Mouse (Mus musculus): ENCODE results near the gene Uri1.
A peak's percentile ranks its signal among the peaks of the same experiment; 100 is the strongest.

The Uri1 gene

DNA sequence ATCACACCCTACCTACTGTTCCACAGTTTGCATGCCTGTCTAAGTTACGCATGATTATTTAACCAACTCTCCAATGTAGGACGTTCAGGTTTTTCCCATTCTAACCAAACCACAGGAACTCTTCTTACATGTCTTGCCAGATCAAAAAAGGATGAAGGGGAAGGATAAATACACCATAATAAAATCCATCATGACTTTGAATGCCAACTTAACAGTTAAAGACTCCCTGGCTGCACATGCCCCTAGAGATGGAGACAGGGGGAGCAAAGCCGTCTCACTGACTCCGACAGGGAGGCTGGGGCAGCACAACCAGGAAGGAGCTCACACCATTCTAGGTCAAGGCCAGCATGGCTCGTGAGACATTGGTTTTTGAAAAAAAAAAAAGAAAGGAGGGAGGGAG, 8.0 kb downstream of the Uri1 start:
- no peak for DNase-seq (ENCODE audit: low read depth in 2 of 2, low spot score in 2 of 2)

DNA sequence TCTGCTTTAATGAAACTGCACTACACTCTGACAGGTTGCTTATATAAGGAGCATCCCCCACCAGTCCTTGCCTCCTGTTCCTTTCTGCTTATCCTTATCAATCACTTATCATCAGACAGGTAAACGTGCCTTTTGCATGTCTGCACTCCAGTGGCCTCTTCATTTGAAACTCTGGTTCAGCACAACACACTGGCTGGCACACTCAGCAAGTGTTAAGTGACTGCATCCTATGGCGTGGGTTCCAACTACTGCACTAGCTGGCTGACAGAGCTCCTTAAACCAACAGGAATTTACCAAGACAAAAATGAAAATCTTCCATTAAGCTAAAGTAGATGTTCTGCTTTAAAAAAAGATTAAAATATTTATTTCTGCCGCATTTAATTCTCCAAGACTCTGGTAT, 9.4 kb downstream of the Uri1 start:
- DNase-seq (ENCODE audit: low read depth in 2 of 2, low spot score in 2 of 2), result no peak

DNA sequence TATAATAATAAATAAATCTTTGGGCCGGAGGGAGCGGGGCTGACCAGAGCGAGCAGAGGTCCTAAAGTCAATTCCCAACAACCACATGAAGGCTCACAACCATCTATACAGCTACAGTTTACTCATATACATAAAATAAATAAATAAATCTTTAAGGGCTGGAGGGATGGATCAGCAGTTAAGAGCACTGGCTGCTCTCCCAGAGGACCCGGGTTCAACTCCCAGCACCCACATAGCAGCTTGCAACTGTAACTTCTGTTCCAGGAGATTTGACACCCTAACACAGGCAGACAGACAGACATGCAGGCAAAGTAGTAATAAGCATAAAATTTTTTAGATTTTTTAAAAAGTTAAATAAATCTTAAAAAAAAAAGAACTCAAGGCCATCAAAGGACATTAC, 10.5 kb downstream of the Uri1 start:
- no peak for DNase-seq (ENCODE audit: low read depth in 2 of 2, low spot score in 2 of 2)

DNA sequence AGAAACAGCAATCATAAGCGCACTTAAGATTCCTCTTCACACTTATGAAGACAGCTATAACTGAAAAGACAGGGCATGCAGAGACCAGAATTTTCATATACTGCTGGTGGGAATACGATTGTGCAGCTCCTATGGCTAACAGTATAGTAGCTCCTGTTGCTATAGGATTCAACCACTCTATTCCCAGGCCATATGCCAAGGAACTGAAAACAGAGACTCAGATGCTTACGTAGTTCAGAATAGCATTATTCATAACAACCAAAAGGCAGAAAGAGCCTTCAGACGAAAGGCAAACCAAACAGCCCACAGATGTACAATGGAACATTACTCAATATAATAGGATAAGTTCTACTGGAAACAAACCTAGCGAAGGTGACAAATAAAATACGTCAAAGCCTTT, 15.0 kb downstream of the Uri1 start:
- no peak for DNase-seq (ENCODE audit: low read depth in 2 of 2, low spot score in 2 of 2)

DNA sequence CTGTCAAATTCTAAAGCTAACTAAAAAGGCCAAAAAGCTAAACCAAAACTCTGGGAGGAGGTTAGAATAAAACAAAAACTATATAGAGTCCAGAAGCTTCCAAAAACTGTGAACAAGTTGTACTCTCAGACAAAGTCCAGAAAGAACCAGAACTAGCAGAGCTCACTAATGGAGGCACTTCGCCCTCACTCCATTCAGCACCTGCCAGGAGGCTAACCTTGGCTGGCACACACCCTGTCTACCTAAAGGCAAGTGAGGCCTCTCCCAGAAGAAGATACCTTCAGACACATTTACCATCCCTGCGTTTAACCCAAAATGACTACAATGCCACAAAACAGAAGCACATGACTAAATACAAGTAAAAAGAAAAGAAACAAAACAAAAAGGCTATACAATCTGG, 20.9 kb downstream of the Uri1 start:
- no peak for DNase-seq (ENCODE audit: low read depth in 2 of 2, low spot score in 2 of 2)

DNA sequence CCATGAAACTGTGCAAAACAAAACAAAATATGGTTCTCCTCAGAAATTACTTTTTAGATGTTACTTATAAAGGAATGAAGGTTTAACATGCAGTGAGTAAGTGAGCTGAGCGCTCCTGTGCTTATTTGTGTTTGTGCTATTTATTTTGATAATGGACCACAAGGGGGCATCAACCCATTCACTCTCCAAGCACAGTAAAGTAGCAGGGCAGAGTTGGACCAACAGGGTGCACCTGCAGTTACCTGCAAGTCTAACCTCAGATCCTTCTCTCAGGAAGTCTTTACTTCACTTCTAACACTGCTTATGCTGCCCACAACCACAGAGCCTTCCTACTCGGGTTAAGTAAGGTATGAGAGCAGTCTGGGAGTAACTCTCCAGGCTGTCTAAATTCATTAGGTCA, 23.7 kb downstream of the Uri1 start:
- peak; percentile 21 to 41 for DNase-seq (ENCODE audit: low read depth in 2 of 2, low spot score in 2 of 2)

DNA sequence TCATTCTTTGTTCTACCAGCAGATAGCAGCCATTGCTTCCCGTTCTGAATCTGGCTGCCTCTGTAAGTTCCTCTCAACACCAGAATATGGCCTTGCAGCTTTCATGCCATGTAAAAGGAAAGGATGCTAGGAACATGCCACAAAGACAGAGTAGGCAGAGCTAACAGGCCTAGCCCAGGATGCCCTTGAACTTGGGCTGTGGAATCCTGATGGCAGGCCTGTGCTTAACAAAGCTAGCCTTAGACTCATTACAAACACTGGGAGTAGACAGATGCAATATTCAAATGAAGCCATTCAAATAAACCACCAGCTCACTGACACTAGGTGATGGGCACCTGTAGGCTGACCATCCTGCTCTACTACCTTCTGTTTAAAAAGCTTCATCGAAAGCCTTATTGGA, 30.5 kb downstream of the Uri1 start:
- no peak for DNase-seq (ENCODE audit: low read depth in 2 of 2, low spot score in 2 of 2)

DNA sequence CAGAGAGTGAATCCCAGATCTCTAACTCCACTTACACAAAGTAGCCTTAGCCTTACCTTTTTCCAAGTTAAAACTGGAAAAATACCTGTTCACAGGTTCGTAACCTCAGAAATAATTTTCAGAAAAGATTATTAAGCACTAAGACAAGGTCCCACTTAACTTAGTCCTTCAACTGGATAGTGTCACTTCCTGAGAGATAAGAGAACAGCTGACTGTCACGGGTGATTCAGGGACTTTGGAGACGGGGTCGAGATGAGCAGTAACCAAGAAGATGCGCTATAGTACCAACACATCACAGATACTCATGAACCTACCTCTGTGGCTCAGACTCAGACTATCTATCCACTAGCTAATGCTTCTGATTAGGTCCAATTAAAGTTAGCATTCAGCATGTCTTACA, 38.5 kb downstream of the Uri1 start:
- DNase-seq (ENCODE audit: low read depth in 2 of 2, low spot score in 2 of 2), result no peak

DNA sequence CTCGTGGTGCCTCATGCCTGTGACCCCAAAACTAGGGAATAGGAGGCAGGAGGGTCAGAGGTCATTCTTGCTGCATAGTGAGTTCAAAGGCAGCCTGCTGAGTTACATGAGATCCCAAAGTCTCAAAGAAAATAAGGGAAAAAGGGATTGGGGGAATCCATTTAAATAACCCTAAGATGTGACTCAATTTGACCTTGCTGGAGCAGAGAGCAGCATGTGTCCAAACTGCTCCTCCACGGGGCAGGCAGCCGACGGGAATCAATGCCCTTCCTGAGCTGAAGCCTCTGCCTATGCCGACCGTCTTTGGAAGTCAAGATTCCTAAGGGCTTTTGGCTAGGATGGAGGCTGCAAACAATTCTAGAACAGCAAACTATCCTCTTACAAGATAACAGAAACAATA, 39.9 kb downstream of the Uri1 start:
- no peak for DNase-seq (ENCODE audit: low read depth in 2 of 2, low spot score in 2 of 2)

DNA sequence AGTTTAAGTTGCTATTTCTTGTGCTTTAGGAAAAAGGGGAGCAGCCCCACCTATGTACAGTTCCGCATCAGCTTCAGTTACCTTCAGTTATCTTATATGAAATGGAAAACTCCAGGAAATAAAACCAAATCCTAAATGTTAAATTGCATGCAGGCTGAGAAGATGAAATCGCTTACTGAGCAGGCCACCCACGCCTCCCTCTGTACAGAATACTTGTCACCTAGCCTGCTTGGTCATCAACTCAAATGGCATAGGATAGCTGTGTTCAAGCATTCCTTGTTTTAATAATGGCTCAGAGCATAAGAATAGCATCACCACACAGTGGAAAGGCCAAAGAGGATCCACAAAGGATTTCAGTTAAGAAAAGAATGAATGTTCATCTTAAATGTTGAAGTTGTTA, 43.6 kb downstream of the Uri1 start:
- DNase-seq (ENCODE audit: low read depth in 2 of 2, low spot score in 2 of 2), result no peak

DNA sequence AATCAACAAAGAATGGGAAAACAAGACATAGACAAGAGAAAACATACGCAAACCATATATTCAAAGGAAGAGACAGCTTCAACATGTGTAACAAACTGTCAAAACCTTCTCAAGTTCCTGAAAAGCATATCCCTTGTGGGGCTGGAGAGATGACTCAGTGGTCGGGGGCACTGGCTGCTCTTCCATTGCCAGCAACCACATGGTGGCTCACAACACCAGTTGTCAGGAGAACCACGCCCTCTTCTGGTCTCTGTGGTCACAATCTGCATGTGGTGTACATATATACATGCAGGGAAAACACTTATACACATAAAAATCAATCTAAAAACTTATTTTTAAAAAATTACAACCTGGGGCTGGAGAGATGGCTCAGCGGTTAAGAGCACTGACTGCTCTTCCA, 44.9 kb downstream of the Uri1 start:
- no peak for DNase-seq (ENCODE audit: low read depth in 2 of 2, low spot score in 2 of 2)

DNA sequence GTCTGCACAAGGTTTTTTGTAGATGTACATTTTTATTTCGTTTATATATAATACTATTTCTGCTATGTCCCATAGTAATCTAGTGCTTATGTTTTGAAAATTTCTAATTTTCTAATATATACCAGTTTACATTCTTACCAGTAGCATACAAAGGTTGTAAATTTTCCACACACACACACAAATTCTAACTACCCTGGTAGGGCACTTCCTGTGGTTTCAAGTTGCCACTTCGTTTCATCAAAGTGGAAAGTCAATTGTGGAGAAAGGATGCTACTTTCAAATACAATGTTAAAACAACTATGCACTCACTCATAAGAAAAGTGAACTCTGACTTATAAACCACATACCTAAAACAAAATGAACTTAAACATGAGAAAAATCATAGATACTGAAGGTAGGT, 45.7 kb downstream of the Uri1 start:
- no peak for DNase-seq (ENCODE audit: low read depth in 2 of 2, low spot score in 2 of 2)

DNA sequence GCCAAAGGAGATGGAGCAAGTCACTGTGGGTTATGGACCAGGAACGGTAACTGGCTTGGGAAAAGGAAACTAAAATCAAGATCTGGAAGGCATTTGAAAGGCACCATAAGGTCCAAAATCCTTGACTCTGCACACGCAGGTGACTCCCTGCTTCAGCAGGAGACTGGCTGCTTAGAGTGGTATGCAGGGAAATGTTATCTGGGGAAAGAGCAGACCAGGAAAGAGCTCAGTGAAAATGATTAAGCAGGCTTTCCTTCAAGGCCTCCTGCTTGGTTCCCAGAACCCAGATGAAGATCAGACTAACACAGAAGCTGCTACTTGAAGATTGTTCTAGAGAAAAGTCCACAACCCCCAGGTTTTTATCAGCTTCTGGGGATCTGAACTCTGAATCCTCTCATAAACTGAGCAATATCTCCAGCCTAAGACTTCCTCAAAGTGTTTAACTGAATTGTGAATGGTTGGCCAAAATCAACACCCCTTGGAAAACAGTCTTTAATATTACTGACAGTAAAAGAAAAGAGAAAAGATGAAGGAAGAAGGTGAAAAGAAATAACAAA, 50.3 kb downstream of the Uri1 start:
- no peak for DNase-seq (ENCODE audit: low read depth in 2 of 2, low spot score in 2 of 2)

DNA sequence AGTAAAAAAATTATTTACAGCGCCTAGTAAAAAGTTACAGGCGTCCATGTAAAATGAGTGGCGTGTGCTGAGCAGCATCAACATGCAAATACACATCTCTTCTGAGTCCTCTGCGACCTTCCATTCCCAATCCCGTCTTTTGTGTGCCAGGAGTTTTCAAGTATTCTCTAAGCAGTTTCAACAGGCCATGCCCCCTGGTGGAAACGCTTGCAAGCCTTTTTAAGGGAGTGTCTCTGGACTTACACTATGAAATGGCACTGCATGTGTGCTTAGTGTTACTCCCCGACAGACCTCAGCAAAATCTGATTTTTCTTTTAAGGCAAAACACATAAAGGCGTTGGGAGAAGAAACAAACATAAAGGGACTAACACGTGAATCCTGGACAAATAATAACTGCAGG, 50.8 kb downstream of the Uri1 start:
- DNase-seq (ENCODE audit: low read depth in 2 of 2, low spot score in 2 of 2), result no peak

DNA sequence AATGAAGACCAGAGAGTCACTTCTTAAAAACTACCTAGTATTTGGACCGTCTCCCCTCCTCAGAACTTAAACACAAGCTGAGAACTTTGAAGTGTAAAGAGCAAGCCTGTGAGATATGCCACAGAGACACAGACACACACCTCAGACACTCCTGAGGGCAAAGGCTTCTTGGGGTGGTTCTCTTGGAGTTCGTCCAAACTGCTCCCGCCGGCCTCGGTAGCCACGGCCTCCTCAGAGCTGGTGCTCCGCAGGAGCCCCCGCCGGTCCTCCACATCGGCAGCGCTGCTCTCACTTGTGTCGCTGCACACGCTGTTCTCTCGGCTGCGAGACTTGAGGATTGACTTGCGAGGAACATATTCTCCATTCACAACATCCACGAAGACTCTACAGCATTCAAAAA, 61.0 kb downstream of the Uri1 start:
- no peak for DNase-seq (ENCODE audit: low read depth in 2 of 2, low spot score in 2 of 2)

DNA sequence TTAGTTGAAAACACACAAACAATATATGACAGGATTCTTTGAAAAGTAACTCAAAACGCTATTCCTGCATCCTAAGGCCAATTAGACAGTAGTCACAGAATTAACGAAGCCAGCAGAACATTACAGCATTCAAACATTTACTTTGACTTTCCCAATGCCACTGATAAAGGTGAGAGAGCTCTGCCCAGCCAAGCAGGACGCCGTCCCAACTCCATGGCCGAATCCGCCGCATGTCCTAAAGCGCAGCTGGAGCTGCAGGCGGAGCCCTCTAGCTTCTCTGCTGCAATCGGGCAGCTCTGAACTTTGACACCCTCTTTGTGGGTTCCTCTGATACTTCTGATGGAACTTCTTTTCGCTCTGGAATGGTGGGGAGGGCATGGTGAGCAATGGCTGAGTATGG, 62.1 kb downstream of the Uri1 start:
- no peak for DNase-seq (ENCODE audit: low read depth in 2 of 2, low spot score in 2 of 2)

DNA sequence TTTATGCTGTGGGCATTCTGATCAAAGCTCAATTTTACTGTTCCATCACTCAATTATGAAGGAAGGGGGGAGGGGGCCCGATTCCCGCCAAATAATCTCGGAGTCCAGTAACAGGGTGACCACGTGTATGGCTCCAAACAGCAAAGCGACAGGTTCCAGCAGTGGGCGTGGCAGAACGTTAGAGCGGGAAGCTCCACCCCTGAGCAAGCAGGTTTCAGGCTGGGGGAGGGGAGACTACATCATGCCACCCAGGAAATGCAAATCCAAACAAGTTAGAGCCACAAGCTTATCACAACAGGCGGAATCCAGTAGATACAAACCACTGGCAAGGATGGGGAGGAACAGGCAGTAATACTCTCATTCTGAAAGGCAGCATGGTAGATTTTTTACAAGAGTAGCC, 71.5 kb downstream of the Uri1 start:
- DNase-seq (ENCODE audit: low read depth in 2 of 2, low spot score in 2 of 2), result no peak

DNA sequence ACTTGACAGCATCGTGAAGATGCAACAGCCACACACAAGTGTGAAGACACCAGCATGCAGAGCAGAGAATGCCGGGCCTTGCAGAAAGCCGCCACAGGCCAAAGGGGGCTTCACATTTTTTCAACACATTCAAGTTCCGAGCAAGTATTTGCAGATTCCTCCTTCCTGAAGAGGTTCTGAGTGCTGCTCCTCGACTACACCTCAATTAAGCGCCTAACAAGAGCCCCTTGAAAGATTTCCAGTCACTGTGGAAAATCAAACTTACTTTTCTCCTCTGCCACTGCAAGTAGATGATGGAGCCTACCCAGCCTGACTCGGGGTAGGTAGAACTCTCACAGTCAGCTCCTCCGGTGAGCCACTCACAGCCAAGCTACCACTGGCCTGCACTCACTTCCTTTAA, 86.9 kb downstream of the Uri1 start:
- no peak for DNase-seq (ENCODE audit: low read depth in 2 of 2, low spot score in 2 of 2)

DNA sequence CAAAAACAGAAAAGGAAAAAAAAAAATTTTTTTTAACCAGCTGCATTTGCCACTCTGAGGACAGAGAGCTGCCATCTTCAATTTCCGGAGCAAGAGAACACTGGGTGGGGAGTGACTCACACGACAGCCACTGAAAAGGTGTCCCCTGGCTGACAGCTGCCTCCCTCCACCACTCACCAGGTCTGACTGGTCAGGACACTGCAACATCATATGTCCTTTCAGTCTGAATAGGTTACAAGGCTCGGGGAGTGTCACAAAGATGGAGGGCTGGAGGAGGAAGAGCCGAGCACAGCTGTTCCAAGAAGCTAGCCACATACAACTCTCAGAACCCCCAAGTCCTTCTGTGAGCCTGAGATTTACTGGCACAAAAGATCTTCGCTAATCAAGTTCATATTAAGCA, 87.6 kb downstream of the Uri1 start:
- no peak for DNase-seq (ENCODE audit: low read depth in 2 of 2, low spot score in 2 of 2)

DNA sequence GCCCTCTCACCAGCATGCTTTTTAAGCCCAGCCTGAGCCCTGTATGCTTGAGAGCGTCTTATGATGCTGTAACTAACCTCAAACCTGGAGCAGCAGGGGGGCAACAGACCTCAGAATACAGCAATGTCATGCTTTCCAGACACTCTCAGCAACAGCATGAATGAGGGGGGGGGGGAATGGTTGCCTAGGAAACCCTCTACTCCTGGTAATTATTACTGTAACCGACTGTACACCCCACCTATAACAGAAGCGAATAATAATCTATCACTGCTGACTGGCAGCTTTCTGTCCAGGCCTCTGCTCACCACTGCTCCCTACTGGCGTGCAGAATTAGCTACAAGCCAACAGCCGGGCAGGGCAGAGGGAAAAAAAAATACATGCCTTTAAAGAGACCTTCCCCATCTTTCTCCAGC, 88.6 kb downstream of the Uri1 start:
- DNase-seq (ENCODE audit: low read depth in 2 of 2, low spot score in 2 of 2), result no peak

DNA sequence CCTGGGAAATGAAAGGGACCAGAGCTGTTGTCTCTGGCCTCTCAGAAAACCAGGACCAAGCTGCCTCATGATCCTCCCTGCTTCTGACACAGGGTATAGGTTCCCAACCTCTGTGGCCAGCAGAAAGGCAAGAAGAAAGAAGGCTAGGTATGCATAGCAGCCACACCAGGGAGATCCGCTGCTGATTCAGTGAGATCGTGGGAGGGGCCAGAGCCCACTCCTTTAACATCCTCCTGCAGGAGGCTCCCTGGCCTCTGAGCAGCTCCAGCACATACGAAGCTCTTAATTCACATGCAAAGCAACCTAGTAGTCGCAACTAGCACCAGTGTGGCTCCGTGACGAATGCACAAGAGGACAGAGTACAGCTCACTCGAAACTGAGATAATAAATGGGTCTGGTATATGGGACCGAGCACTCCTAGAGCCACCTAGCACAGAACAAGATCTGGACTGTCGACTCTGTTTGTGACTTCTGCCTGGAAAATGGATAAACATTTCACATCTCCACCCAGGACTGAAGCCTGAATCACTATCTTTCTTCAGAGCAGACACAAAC, 89.5 kb downstream of the Uri1 start:
- DNase-seq (ENCODE audit: low read depth in 2 of 2, low spot score in 2 of 2), result no peak

DNA sequence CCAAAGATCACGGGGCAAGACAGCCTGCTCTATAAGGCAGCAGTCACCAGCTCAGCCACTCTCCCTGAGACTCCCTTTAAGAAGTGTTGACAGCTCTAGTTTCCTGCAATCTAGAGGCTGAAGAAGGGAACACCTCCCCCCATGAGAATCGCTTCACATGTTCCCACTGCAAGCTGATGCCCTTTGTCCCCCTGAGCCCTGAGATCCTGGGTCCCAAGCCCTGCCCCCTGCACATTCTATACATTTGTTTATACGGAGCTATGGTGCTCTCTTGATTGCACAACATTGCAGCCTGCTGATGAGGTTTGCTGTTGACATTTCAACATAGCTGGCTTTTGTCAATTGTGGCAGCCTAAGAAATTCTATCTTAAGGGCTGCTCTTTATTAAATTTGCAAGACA, 91.7 kb downstream of the Uri1 start:
- no peak for DNase-seq (ENCODE audit: low read depth in 2 of 2, low spot score in 2 of 2)

DNA sequence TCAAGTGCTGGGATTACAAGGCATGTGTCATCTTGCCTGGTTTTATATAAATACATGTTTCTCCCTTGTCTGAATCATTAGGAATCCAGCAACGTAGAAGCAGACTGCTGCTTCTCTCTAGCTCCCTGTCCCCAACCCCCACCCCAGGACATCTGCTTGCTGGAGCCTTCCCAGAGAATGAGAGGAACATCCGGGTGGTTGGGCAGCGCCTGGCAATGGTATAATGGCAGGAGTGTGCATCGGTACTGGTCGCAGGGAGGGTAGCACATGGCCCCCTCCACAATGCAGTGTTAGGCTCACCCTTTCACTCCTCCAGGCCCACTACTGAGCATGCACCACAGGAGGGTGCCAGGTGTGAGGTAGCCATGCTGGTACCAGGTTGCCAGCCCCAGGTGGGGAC, 93.6 kb downstream of the Uri1 start:
- DNase-seq (ENCODE audit: low read depth in 2 of 2, low spot score in 2 of 2), result no peak

DNA sequence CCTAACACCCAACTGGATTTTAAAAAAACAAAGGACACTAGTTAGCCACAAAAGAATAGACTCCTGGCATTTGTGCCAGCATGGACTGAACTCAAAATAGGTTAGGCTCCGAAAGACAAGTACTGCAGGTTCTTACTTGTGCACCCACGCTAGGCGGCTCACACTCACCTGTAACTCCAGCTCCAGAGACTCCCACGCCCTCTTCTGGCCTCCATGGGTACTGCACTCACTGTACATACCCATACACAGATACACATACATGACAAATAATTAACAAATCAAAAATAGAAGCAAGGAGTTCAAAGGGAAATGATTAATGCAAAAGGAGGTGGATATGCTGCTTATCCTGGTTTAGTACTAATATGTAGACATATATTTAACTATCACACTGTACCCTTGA, 100.4 kb downstream of the Uri1 start:
- DNase-seq (ENCODE audit: low read depth in 2 of 2, low spot score in 2 of 2), result no peak

Data from CD8-positive naive resting alpha-beta T cell, adult 2 months (primary cell).